Mouse (Mus musculus) embryo, embryonic 10.5 days (tissue): ENCODE measurements around the gene Ski.

ENCODE experiments used
- DNase-seq: peaks from one replicate; pipeline ENCODE4 v3.0.0-alpha.2; 2015; ENCODE audit warnings: low spot score

Gene Ski

GRCm38 (mm10) chr4:155150276-155151113 is 71.9 kb downstream of the Ski start:
- peak; percentile 79 for DNase-seq

GRCm38 (mm10) chr4:155149941-155150275 is 72.5 kb downstream of the Ski start:
- DNase-seq = no peak

GRCm38 (mm10) chr4:155148910-155149698 is 73.3 kb downstream of the Ski start:
- DNase-seq = no peak

- no peak for DNase-seq
These were observed 73.9 kb downstream of the Ski start for GRCm38 (mm10) chr4:155148453-155148852.

- no peak for DNase-seq
These were observed 76.1 kb downstream of the Ski start for GRCm38 (mm10) chr4:155146107-155146823.

- DNase-seq = no peak
These were observed 77.7 kb downstream of the Ski start for GRCm38 (mm10) chr4:155144548-155145180.

- peak; percentile 76 for DNase-seq
These were observed 78.4 kb downstream of the Ski start for GRCm38 (mm10) chr4:155143871-155144502.

- DNase-seq = no peak
These were observed 79.0 kb downstream of the Ski start for GRCm38 (mm10) chr4:155143411-155143810.

- no peak for DNase-seq
These were observed 79.6 kb downstream of the Ski start for GRCm38 (mm10) chr4:155142836-155143235.

GRCm38 (mm10) chr4:155140795-155141265 is 81.6 kb downstream of the Ski start:
- no peak for DNase-seq

GRCm38 (mm10) chr4:155140150-155140549 is 82.2 kb downstream of the Ski start:
- no peak for DNase-seq

GRCm38 (mm10) chr4:155139281-155140045 is 82.9 kb downstream of the Ski start:
- no peak for DNase-seq

GRCm38 (mm10) chr4:155138451-155138850 is 83.9 kb downstream of the Ski start:
- DNase-seq = no peak

- DNase-seq = no peak
These were observed 84.5 kb downstream of the Ski start for GRCm38 (mm10) chr4:155137891-155138290.

- no peak for DNase-seq
These were observed 86.3 kb downstream of the Ski start for GRCm38 (mm10) chr4:155135909-155136585.

- DNase-seq = no peak
These were observed 87.7 kb downstream of the Ski start for GRCm38 (mm10) chr4:155134686-155135172.

GRCm38 (mm10) chr4:155133658-155134417 is 88.6 kb downstream of the Ski start:
- DNase-seq = peak; percentile 65

GRCm38 (mm10) chr4:155133188-155133587 is 89.2 kb downstream of the Ski start:
- DNase-seq = no peak

GRCm38 (mm10) chr4:155130616-155131015 is 91.8 kb downstream of the Ski start:
- DNase-seq = no peak
